Mouse (Mus musculus): ENCODE data around the gene Usp5.
A peak's percentile ranks its signal among the peaks of the same experiment; 100 is the strongest.

Gene Usp5

GRCm38 (mm10) chr6:124828868-124829798 lies at the start of gene Usp5, which contains the start of gene Cdca3:
Gene Usp5 (minus strand): TSS chr6:124829484.
Gene Cdca3 (plus strand): TSS chr6:124829547.
- peak; percentile 95 to 98 for DNase-seq (ENCODE audit: low spot score in 2 of 2)

- no peak for DNase-seq (ENCODE audit: low spot score in 2 of 2)
Measured at GRCm38 (mm10) chr6:124874348-124874747, 45.1 kb upstream of the Usp5 start.

- no peak for DNase-seq (ENCODE audit: low spot score in 2 of 2)
Measured at GRCm38 (mm10) chr6:124866560-124866959, 37.3 kb upstream of the Usp5 start.

GRCm38 (mm10) chr6:124865766-124866362 lies 36.6 kb upstream of the Usp5 start:
- DNase-seq (ENCODE audit: low spot score in 2 of 2): no peak

- DNase-seq (ENCODE audit: low spot score in 2 of 2): peak; percentile 42 to 51
Measured at GRCm38 (mm10) chr6:124863658-124864298, 34.5 kb upstream of the Usp5 start, which contains the start of gene Gpr162. Gene Gpr162 (minus strand): TSS chr6:124863983.

GRCm38 (mm10) chr6:124863125-124863657 lies 33.9 kb upstream of the Usp5 start:
- no peak for DNase-seq (ENCODE audit: low spot score in 2 of 2)

GRCm38 (mm10) chr6:124862406-124863124 lies 33.3 kb upstream of the Usp5 start:
- DNase-seq (ENCODE audit: low spot score in 2 of 2): no peak

GRCm38 (mm10) chr6:124861802-124862201 lies 32.5 kb upstream of the Usp5 start:
- DNase-seq (ENCODE audit: low spot score in 2 of 2): no peak

- DNase-seq (ENCODE audit: low spot score in 2 of 2): no peak
Measured at GRCm38 (mm10) chr6:124861266-124861665, 32.0 kb upstream of the Usp5 start.

GRCm38 (mm10) chr6:124860511-124860910 lies 31.2 kb upstream of the Usp5 start:
- DNase-seq (ENCODE audit: low spot score in 2 of 2): no peak

GRCm38 (mm10) chr6:124859725-124860124 lies 30.4 kb upstream of the Usp5 start:
- peak; percentile 83 to 85 for DNase-seq (ENCODE audit: low spot score in 2 of 2)

GRCm38 (mm10) chr6:124858561-124859318 lies 29.5 kb upstream of the Usp5 start:
- no peak for DNase-seq (ENCODE audit: low spot score in 2 of 2)

- no peak for DNase-seq (ENCODE audit: low spot score in 2 of 2)
Measured at GRCm38 (mm10) chr6:124857840-124858530, 28.7 kb upstream of the Usp5 start.

- peak; percentile 74 to 83 for DNase-seq (ENCODE audit: low spot score in 2 of 2)
Measured at GRCm38 (mm10) chr6:124856916-124857839, 27.9 kb upstream of the Usp5 start, which contains the start of gene P3h3. Gene P3h3 (minus strand): TSS chr6:124857752.

GRCm38 (mm10) chr6:124856321-124856720 lies 27.0 kb upstream of the Usp5 start:
- DNase-seq (ENCODE audit: low spot score in 2 of 2): no peak

GRCm38 (mm10) chr6:124854647-124855046 lies 25.4 kb upstream of the Usp5 start:
- no peak for DNase-seq (ENCODE audit: low spot score in 2 of 2)

GRCm38 (mm10) chr6:124850535-124850934 lies 21.3 kb upstream of the Usp5 start:
- DNase-seq (ENCODE audit: low spot score in 2 of 2): no peak

- DNase-seq (ENCODE audit: low spot score in 2 of 2): peak; percentile 85 to 86
Measured at GRCm38 (mm10) chr6:124847305-124847704, 18.0 kb upstream of the Usp5 start.
